Mouse (Mus musculus) lung, adult 2 months (tissue): Measurements from ENCODE around the gene Tmem208. TPM values are rescaled to one million over a fixed set of nuclear protein-coding genes. Genes with fewer than 3 reads are reported as not detected.

Source experiments
- DNase-seq: peaks from one replicate; pipeline ENCODE4 v3.0.0; 2022
- H3K4me1 ChIP-seq: fragments of 200-500 bp; 2 replicates; pipeline ENCODE4 v1.6.1; 2011; ENCODE audit warnings: low read length; ENCODE audit not compliant: control insufficient read depth, insufficient read depth
- H3K4me3 ChIP-seq: fragments of 200-500 bp; replicated peaks from 2 replicates; pipeline ENCODE3; 2011; ENCODE audit warnings: low read depth, mild to moderate bottlenecking, control low read depth, low read length; ENCODE audit errors: extremely low read depth
- CTCF ChIP-seq: fragments of 200-500 bp; IDR thresholded peaks from 2 replicates; pipeline ENCODE4 v1.5.1; 2011; ENCODE audit warnings: mild to moderate bottlenecking, low read length, control low read depth; ENCODE audit not compliant: insufficient read depth
- POLR2A ChIP-seq: fragments of 200-500 bp; IDR thresholded peaks from 2 replicates; pipeline ENCODE4 v1.6.1; 2011; ENCODE audit warnings: low read depth, mild to moderate bottlenecking, control low read depth, low read length, borderline replicate concordance; ENCODE audit errors: extremely low read depth
- WGBS: fragments of 180-500 bp; shearing (Covaris S2); methylation state at CpG from one replicate; pipeline ENCODE4 v1.1.7; 2018; 5-methylcytosine and 5-hydroxymethylcytosine counted together
- polyA plus RNA-seq: library from polyadenylated mRNA; depleted of rRNA; stranded (reverse); fragments of >200 nt; gene quantifications from 2 replicates; pipeline ENCODE4 v1.2.3, GENCODE M21; 2012

Gene Tmem208
- polyA plus RNA-seq, 1 experiment = 104 TPM

DNA sequence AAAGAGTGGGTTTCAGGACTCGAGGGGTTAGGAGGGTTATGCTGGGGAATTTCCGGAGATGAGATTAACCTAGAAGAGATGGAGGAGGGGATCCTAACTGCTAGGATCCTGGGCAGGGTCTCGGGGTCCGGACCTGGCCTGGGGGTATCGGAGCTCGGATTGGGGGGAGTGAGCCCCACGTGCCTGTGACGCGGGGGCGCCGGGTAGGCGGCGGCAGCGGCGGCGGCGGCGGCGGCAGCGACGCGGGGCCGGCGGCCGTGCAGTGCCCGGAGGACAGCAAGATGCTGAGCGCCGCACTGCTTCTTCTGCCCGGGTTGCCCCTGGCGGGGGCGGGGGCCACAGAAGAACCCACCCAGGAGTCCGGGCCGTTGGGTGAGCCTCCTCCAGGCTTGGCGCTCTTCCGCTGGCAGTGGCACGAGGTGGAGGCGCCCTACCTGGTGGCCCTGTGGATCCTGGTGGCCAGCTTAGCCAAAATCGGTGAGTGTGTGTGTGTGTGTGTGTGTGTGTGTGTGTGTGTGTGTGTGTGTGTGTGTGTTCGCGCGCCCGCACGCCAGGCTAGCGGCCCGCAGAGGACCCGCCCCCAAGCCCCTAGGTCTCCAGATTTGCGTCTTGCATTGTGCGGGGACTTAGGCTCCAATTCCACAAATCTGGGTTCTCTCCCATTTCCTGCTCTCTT, 23.1 kb downstream of the Tmem208 start:
- peak overlapping the region; percentile 71 for H3K4me3 ChIP-seq
- TF ChIP-seq CTCF (no peak), POLR2A (no peak)
- peaks cover 13% of the 10 kb centered on the region for H3K4me1 ChIP-seq
- no peak for DNase-seq
- WGBS = 6% methylated on average over 41 of the region's 48 CpGs

GRCm38 (mm10) chr8:105350186-105350585, 24.0 kb downstream of the Tmem208 start:
- no peak for DNase-seq
- WGBS = 71% methylated on average over 7 of the region's 7 CpGs
- TF ChIP-seq CTCF (no peak), POLR2A (no peak)
- H3K4me3 ChIP-seq = no peak overlapping the region
- H3K4me1 ChIP-seq = peaks cover 5% of the 10 kb centered on the region

DNA sequence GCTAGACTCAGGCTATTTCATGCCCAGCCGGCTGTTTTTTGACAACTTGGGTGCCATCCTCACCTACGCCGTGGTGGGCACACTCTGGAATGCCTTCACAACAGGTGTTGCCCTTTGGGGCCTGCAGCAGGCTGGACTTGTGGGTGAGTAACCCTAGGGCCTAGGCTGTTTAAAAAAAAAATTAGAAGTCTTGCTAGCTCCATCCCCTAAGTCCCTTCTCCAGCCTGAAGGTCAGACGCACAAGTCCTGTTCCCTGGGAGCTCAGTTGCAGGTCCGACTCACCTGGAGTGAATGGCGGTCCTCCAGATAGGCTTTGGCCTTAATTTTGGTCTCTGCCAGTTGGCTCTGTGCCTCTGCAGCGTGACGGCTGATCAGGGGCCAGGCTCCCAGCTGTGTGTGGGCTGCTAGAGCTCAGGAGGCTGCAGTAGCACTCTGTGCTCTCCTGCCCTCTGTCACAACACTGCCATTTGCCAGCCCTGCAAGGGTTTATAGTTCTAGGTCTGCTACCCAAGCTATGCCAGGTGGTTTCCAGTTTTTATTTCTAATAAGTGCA, 27.5 kb downstream of the Tmem208 start:
- Histone ChIP-seq H3K4me3 (no peak overlapping the region), H3K4me1 (no peaks in the 10 kb centered on the region)
- TF ChIP-seq CTCF (no peak), POLR2A (no peak)
- no peak for DNase-seq
- 80% methylated on average over 8 of the region's 8 CpGs for WGBS

DNA sequence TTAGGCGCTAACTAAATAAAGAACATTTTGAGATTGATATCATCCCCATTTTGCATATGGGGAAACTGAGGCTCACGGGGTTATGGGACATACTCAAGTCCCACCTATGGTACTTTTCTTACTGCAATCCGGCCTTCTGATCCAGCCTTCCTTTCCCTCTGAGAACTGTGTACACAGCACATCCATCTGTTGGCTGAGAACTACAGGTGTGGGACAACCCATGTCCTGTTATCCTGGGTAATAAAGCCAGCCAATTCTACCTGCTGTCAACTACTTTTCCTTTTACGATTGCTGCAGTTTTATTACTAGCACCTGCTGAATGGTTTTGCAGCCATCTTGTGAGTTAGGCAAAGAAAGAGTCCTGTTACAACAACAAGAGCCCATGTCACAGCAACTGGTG, 28.4 kb downstream of the Tmem208 start:
- Histone ChIP-seq H3K4me3 (no peak overlapping the region), H3K4me1 (no peaks in the 10 kb centered on the region)
- DNase-seq = no peak
- TF ChIP-seq CTCF (no peak), POLR2A (no peak)
- WGBS = 92% methylated on average over 4 of the region's 4 CpGs

- Histone ChIP-seq H3K4me3 (no peak overlapping the region), H3K4me1 (no peaks in the 10 kb centered on the region)
- TF ChIP-seq POLR2A (no peak), CTCF (no peak)
- 69% methylated on average over 26 of the region's 26 CpGs for WGBS
- no peak for DNase-seq
These were observed 29.2 kb downstream of the Tmem208 start for GRCm38 (mm10) chr8:105355179-105356024.

DNA sequence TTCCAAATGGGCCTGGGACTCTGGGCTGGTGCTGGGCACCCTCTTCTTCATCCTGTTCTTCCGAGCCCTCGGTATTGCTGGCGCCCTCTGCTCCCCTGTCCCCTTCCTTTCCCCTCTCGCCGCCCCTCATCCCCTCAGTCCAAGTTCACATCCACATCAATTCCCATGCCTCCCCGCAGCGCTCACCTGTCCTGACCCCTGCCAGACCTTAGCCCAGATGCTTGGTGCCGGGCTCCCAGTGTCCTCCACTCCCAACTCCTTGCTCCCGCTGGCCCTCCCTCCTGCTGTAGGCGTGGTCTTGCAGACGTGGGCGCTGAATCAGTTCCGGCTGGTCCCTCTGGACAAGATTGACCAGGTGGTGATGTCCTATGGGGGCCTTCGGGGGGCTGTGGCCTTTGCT, 30.5 kb downstream of the Tmem208 start:
- TF ChIP-seq CTCF (no peak), POLR2A (no peak)
- WGBS = 89% methylated on average over 14 of the region's 14 CpGs
- Histone ChIP-seq H3K4me1 (no peaks in the 10 kb centered on the region), H3K4me3 (no peak overlapping the region)
- DNase-seq = no peak

DNA sequence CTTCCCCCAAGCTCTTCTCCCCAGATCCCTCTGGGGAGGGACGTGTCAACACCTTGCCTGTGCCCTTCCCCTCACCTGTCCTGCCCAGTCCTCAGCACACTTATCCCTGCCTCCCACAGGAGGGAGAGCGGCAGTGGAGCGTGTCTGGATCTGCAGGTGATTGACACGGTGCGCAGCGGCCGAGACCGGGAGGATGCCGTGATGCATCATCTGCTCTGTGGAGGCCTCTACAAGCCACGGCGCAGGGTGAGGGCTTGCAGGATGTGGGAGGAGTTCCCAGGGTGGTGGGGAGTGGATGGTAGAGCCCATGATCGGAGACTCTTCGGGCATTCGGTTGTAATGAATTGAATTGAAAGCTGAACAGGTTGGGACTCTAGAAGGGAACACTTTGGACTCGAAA, 33.1 kb downstream of the Tmem208 start:
- Histone ChIP-seq H3K4me3 (no peak overlapping the region), H3K4me1 (no peaks in the 10 kb centered on the region)
- TF ChIP-seq POLR2A (no peak), CTCF (no peak)
- 78% methylated on average over 15 of the region's 15 CpGs for WGBS
- DNase-seq = no peak

- no peaks in the 10 kb centered on the region for H3K4me1 ChIP-seq
- 53% methylated on average over 4 of the region's 4 CpGs for WGBS
- H3K4me3 ChIP-seq = no peak overlapping the region
- TF ChIP-seq CTCF (no peak), POLR2A (no peak)
- no peak for DNase-seq
These were observed 33.5 kb downstream of the Tmem208 start for GRCm38 (mm10) chr8:105359646-105360045.

- DNase-seq = no peak
- Histone ChIP-seq H3K4me1 (no peaks in the 10 kb centered on the region), H3K4me3 (no peak overlapping the region)
- WGBS = 46% methylated on average over 12 of the region's 12 CpGs
- no peak for TF ChIP-seq POLR2A
- no peak for TF ChIP-seq CTCF
These were observed 35.9 kb downstream of the Tmem208 start for GRCm38 (mm10) chr8:105361751-105362702.
